Mouse (Mus musculus): ENCODE measurements around the gene Olfr1277. TPM values are rescaled to one million over a fixed set of nuclear protein-coding genes. Genes with fewer than 3 reads are reported as not detected.

Olfr1277 gene
- polyA plus RNA-seq, 1 experiment from 2014 or later = not detected

Other genes with a start within 250 kb of the Olfr1277 start
- not detected in 2 replicates for gene Gm13941, start 168.1 kb downstream of the Olfr1277 start, polyA plus RNA-seq (2014; fragmentation: Nextera tagmentation; extraction: Ambion mirVana)
- not detected in 2 replicates for gene Gm15130, start 121.2 kb downstream of the Olfr1277 start, polyA plus RNA-seq (2014; fragmentation: Nextera tagmentation; extraction: Ambion mirVana)
- not detected in 2 replicates for gene 4930430A15Rik, start 44.5 kb downstream of the Olfr1277 start, polyA plus RNA-seq (2014; fragmentation: Nextera tagmentation; extraction: Ambion mirVana)
- gene Olfr1275, start 38.8 kb downstream of the Olfr1277 start, polyA plus RNA-seq (2014; fragmentation: Nextera tagmentation; extraction: Ambion mirVana) = not detected in 2 replicates
- not detected in 2 replicates for gene Olfr1276, start 19.6 kb downstream of the Olfr1277 start, polyA plus RNA-seq (2014; fragmentation: Nextera tagmentation; extraction: Ambion mirVana)
- gene Olfr1278, start 16.0 kb upstream of the Olfr1277 start, polyA plus RNA-seq (2014; fragmentation: Nextera tagmentation; extraction: Ambion mirVana) = not detected in 2 replicates
- not detected in 2 replicates for gene Olfr1279, start 26.5 kb upstream of the Olfr1277 start, polyA plus RNA-seq (2014; fragmentation: Nextera tagmentation; extraction: Ambion mirVana)
- not detected in 2 replicates for gene Olfr1280, start 39.9 kb upstream of the Olfr1277 start, polyA plus RNA-seq (2014; fragmentation: Nextera tagmentation; extraction: Ambion mirVana)
- not detected in 2 replicates for gene Olfr1281, start 52.4 kb upstream of the Olfr1277 start, polyA plus RNA-seq (2014; fragmentation: Nextera tagmentation; extraction: Ambion mirVana)
- gene Olfr1282, start 62.0 kb upstream of the Olfr1277 start, polyA plus RNA-seq (2014; fragmentation: Nextera tagmentation; extraction: Ambion mirVana) = not detected in 2 replicates
- not detected in 2 replicates for gene Olfr1283, start 92.7 kb upstream of the Olfr1277 start, polyA plus RNA-seq (2014; fragmentation: Nextera tagmentation; extraction: Ambion mirVana)
- not detected in 2 replicates for gene Olfr1284, start 101.4 kb upstream of the Olfr1277 start, polyA plus RNA-seq (2014; fragmentation: Nextera tagmentation; extraction: Ambion mirVana)
- not detected in 2 replicates for gene Olfr1286, start 149.0 kb upstream of the Olfr1277 start, polyA plus RNA-seq (2014; fragmentation: Nextera tagmentation; extraction: Ambion mirVana)
- gene Olfr1287, start 175.0 kb upstream of the Olfr1277 start, polyA plus RNA-seq (2014; fragmentation: Nextera tagmentation; extraction: Ambion mirVana) = not detected in 2 replicates
- gene Olfr1288, start 200.0 kb upstream of the Olfr1277 start, polyA plus RNA-seq (2014; fragmentation: Nextera tagmentation; extraction: Ambion mirVana) = not detected in 2 replicates
- gene Olfr1289, start 206.7 kb upstream of the Olfr1277 start, polyA plus RNA-seq (2014; fragmentation: Nextera tagmentation; extraction: Ambion mirVana) = not detected in 2 replicates
- gene Olfr1290, start 219.7 kb upstream of the Olfr1277 start, polyA plus RNA-seq (2014; fragmentation: Nextera tagmentation; extraction: Ambion mirVana) = not detected in 2 replicates
- not detected in 2 replicates for gene Olfr1291-ps1, start 223.1 kb upstream of the Olfr1277 start, polyA plus RNA-seq (2014; fragmentation: Nextera tagmentation; extraction: Ambion mirVana)

Data from hindbrain, embryonic 14.5 days (tissue).